Mouse (Mus musculus): ENCODE measurements at regions not wholly inside any gene's neighbourhood (a gene's known extent, or its start where the extent isn't known, plus 50 kb on each side); places are given as distances from the start of the nearest gene placed in this dataset.
"Not testable (repeated sequence)": the region's sequence is repeated elsewhere in the genome, so short reads cannot be mapped to it uniquely, and the experiment has no call there.

DNA sequence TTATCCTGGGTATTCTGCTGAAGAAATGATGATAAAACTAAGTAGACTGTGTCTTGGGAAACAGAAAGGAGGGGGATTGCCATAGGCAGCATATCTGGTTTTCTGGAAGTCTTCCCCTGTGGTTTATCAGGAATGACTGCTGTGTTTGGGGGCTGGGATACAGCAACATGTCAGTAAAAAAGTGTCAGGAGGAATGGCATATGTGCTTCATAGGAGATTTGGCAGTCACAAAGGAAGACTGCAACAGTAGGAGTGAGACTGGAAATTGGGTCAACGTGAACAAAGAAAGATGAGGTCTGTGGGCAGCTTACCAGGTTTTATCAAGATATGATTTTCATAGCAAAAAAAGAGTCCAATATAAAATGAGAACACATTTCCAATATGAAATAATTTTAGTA, 641.1 kb upstream of the Nrxn1 start:
- DNase-seq (ENCODE audit: low read depth, low spot score) = peak; percentile 1

DNA sequence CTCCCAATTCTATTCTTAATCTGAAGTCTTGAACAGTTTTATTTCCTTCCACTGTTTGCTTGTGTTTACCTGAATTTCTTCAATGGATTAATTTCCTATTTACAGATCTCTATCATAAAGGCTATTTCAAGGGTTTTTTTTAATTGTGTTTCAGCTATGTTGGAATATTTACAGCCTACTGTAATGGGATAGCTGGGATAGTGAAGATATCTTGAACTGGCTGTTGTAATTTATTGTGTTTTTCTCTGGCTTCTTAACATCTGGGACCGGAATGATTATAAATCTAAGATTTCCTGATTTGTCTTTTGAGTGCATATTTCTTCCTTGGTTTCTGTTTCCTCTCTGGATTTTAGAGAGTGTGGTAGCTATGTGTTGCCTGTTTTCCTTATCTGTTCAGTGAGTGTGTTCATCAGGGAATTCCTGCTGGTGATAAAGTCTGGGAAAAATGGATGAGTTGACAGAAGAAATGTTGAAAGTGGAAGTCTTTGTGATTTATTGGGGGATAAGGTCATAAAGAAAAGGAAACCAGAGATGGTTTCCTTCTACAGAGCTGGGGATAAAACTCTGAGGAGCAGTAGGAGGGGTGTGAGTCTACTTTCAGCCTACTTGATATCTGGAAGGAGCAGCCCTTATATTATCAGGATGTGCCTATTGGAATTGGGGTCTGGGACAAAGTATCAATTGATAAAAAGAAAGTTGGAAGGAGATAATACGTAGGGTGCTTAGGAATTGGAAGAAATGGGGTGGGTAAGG, 640.5 kb upstream of the Nrxn1 start:
- no peak for DNase-seq (ENCODE audit: low read depth, low spot score)

DNA sequence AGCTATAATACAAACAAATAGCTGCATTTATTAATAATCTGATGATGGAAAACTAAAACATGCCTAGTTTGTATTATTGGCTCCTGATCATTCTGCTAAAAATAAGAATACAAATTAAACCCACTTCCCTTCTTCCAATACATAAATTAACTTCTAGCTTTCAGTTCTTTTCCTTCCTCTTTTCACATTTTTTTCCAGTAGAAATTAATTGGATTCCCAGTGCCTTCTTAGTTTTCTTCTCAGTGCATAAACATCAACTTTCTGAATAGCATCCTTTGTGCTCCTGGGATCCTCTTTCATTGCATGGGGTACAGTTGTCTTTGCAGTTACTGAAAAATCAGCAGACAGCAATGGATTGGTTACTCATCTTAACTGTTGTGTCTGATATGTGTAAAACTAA, 617.5 kb upstream of the Nrxn1 start:
- DNase-seq (ENCODE audit: low read depth, low spot score) = no peak

DNA sequence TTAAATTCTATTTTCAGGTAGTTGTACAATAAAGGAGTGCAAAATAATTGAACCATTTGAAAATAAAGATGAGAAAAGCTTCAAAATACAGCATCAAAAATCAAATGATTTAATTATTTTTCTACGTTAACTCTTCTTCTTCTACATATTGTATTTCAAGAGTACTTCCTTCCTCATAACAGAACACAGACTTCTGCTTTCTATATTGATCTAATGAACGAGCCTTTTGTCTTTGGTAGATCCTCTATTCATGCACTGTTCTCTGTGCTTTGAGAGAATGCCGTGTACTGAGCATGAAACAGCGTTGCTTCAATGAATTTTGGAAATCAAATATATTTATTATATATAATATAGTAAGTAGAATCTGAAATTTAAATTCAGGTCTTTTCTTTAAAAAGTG, 598.2 kb upstream of the Nrxn1 start:
- DNase-seq (ENCODE audit: low read depth, low spot score) = no peak

DNA sequence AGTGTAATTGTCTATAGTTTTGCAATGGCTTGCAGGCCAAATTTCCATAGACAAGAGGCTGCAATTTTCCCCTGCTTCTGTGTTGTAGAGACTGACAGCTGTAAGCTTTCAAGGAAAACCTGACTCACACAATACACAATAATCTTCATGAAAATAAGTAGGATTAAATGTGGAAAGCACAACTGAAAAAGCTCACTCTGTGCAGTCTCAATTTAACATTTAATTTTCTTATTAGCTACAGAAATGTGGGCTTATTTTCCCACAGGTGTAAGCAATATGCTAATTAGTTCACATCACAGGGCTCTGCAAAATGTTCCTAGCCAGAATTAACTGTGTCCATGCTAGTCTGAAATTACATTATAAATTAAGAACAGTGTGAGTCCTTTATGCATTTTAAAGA, 564.6 kb upstream of the Nrxn1 start:
- DNase-seq (ENCODE audit: low read depth, low spot score) = no peak

DNA sequence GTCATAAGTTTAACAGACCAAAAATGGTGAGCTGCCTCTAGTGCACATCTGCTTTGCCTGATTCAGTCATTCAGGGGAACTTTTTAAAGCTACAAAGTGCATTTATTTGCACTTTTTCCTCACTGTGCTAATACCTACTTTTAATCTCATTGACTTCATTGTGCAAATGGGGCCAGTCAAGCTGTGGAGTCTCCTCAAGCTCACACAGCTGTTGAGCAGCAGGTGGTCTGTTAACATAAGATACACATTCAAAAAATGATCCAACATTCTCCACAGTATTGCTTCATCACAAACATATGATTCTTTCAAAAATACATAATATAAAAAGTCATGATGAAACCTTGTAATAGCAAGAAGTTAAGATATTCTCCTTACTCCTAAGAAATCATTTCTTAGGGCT, 564.2 kb upstream of the Nrxn1 start:
- DNase-seq (ENCODE audit: low read depth, low spot score) = no peak

DNA sequence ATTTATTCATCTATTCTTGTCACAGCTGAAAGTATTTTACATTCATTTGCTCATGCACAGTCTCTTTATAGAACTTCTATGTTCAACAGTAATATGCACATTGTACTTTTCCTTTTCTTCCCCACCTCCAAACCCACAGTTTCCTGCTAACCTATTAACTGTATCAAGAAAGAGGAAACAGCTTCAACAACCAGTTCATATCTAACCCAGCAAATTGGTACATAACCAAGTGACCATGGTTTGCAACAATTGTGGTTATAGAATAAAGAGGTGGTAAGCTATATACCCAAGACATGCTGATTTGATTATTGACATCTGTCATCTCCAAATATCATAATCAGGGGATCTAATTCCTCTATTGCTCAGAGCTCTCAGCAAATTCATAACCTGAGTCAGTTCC, 539.0 kb upstream of the Nrxn1 start:
- DNase-seq (ENCODE audit: low read depth, low spot score) = no peak

DNA sequence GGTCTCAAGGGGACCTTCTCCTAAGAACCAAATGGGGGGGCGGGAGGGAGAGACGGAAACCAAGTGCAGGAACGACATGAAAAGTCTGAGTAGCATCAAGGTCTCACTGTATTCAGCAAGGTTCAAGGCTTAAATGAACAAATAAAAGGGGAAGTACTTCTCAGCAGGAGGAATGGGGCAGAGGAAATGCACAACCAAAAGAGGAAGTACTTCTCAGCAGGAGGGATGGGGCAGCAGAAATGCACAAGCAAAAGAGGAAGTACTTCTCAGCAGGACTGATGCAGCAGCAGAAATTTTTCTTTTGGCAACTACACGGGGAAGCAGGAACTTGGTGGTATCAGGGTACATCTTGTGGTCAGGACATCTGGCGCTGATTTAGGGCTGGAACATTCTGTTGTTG, 521.3 kb upstream of the Nrxn1 start:
- DNase-seq (ENCODE audit: low read depth, low spot score) = not testable (repeated sequence)

DNA sequence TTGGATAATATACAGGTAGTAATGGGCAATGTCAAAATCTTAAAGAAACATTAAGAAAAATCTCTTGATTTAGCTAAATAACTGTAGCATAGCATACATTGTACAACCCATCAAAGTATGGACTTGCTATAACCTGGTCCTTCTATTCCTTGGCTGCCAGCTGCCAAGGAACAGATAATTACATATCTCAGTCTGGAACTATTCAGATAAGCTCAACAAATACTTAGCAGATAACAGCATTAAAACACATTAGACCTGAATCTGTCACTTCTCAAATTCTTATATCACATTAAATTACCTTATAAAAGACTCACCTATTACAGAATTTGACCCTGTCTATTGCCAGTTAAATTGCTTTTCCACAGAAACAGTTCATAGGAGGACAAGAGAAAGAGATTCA, 496.2 kb upstream of the Nrxn1 start:
- DNase-seq (ENCODE audit: low read depth, low spot score) = no peak

DNA sequence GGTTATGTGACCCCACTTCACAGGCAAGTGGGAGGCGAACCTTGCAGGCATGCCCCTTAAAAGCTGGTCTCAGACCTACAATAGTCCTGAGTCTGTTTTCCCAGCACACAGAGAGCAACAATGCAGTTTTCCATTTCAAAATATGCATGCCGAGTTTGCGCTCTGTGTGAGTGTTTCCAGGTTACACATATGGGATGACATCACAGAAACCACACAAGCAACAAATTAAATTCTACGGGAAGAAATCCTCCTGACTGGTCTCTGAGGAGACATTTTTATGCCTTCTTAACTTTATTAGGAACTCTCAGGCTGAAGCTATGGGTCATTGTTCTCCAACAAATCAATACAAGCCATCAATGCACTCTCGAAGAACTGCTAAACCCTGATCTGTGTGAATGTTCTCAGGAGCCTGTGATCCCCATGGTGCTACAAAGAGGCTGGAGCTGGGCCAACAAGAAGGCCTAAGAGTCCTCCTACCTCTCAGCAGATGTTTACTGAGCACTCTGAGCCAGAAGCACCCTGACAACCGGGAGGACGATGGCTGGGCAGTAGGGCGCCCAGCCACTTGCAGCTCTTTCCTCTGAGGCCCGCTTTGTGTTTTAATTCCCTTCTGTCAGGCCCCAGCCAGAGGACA, 458.3 kb upstream of the Nrxn1 start:
- DNase-seq (ENCODE audit: low read depth, low spot score) = not testable (repeated sequence)

DNA sequence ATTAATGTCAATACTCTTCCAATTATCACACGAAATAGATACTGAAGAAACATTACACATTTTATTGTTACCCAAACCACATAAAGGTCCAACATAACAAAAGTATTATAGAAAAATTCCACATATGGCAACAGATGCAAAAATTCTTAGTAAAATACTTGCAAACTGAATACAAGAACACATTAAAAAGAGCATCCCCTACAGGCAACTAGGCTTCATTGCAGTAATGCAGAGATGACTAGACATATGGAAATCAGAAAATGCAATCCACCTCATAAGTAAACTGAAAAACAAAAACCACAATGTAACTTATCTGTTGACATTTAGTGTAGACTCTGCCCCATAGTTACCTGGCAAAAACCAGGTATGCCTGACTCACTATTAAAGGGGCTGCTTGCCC, 438.6 kb upstream of the Nrxn1 start:
- no peak for DNase-seq (ENCODE audit: low read depth, low spot score)

DNA sequence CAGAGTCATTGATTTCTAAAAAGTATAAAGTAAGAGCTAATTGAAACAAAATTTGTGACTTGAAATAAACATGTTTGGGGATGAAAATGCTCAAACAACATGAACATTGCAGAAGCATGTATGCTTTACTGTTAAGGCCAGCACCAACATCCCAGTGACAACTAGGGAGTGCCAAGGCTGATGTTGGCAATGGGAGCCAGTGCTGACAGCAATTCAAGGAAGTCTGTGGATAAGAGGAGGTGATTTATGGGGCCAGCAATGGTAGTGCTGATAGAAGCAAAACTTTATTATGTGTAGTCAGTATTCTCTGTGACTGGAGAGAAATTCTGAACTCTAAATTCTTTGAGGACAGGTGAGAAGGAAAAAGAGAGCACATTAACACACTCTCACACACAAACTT, 424.4 kb upstream of the Nrxn1 start:
- DNase-seq (ENCODE audit: low read depth, low spot score) = no peak
